Mouse (Mus musculus) kidney, postnatal 0 days (tissue): Measurements from ENCODE around the gene Map1s. TPM values are rescaled to one million over a fixed set of nuclear protein-coding genes. Genes with fewer than 3 reads are reported as not detected.

Experiments used
- ATAC-seq: fragments of 200-750 bp; cut with Nextera tagmentation; replicated peaks from 2 replicates; pipeline ENCODE4 v1.8.0; 2017; ENCODE audit warnings: low read depth, moderate number of reproducible peaks, moderate TSS enrichment, moderate library complexity; ENCODE audit not compliant: low FRiP score
- DNase-seq: peaks from one replicate; pipeline ENCODE4 v3.0.0-alpha.2; 2016; ENCODE audit warnings: low spot score
- H3K27ac ChIP-seq: fragments of 300-500 bp; sonication (generic); 2 replicates; pipeline ENCODE4 v1.5.1; 2014; ENCODE audit warnings: mild to moderate bottlenecking
- H3K27me3 ChIP-seq: fragments of 300-500 bp; sonication (generic); 2 replicates; pipeline ENCODE4 v1.6.1; 2014; ENCODE audit warnings: low read length, mixed read lengths; ENCODE audit not compliant: insufficient read depth
- H3K36me3 ChIP-seq: fragments of 300-500 bp; sonication (generic); 2 replicates; pipeline ENCODE4 v1.6.1; 2014; ENCODE audit warnings: low read length, mixed read lengths; ENCODE audit not compliant: insufficient read depth
- H3K4me1 ChIP-seq: fragments of 300-500 bp; sonication (generic); replicated peaks from 2 replicates; pipeline ENCODE4 v1.6.1; 2014; ENCODE audit warnings: antibody characterized with exemption, low read length, mixed read lengths; ENCODE audit not compliant: insufficient read depth
- H3K4me2 ChIP-seq: fragments of 300-500 bp; sonication (generic); 2 replicates; pipeline ENCODE4 v1.6.1; 2014; ENCODE audit warnings: mild to moderate bottlenecking, low read length, moderate library complexity, mixed read lengths
- H3K4me3 ChIP-seq: fragments of 300-500 bp; sonication (generic); replicated peaks from 2 replicates; pipeline ENCODE4 v1.5.1; 2014; ENCODE audit warnings: low read depth, low read length
- H3K9ac ChIP-seq: fragments of 300-500 bp; sonication (generic); 2 replicates; pipeline ENCODE4 v1.6.1; 2014; ENCODE audit warnings: low read depth, low read length
- H3K9me3 ChIP-seq: fragments of 300-500 bp; sonication (generic); replicated peaks from 2 replicates; pipeline ENCODE4 v1.6.1; 2016; ENCODE audit warnings: low read length, inconsistent platforms, mixed read lengths
- CTCF ChIP-seq: IDR thresholded peaks from 2 replicates; pipeline ENCODE4 v1.5.1; 2016; ENCODE audit warnings: antibody characterized with exemption, low read depth, mild to moderate bottlenecking, moderate library complexity
- WGBS: fragments of 180-500 bp; shearing (Covaris S2); extraction: QIAGEN DNeasy Blood & Tissue Kit; methylation state at CpG from one replicate; pipeline ENCODE4 v1.1.7; 2014; 5-methylcytosine and 5-hydroxymethylcytosine counted together
- polyA plus RNA-seq: library from polyadenylated mRNA; unstranded; fragments of >200 nt; fragmentation: Nextera tagmentation; extraction: Ambion mirVana; gene quantifications from 2 replicates; pipeline ENCODE4 v1.2.1, GENCODE M21; 2015

The Map1s gene
- 32.5 and 34.1 TPM in 2 replicates for polyA plus RNA-seq

DNA sequence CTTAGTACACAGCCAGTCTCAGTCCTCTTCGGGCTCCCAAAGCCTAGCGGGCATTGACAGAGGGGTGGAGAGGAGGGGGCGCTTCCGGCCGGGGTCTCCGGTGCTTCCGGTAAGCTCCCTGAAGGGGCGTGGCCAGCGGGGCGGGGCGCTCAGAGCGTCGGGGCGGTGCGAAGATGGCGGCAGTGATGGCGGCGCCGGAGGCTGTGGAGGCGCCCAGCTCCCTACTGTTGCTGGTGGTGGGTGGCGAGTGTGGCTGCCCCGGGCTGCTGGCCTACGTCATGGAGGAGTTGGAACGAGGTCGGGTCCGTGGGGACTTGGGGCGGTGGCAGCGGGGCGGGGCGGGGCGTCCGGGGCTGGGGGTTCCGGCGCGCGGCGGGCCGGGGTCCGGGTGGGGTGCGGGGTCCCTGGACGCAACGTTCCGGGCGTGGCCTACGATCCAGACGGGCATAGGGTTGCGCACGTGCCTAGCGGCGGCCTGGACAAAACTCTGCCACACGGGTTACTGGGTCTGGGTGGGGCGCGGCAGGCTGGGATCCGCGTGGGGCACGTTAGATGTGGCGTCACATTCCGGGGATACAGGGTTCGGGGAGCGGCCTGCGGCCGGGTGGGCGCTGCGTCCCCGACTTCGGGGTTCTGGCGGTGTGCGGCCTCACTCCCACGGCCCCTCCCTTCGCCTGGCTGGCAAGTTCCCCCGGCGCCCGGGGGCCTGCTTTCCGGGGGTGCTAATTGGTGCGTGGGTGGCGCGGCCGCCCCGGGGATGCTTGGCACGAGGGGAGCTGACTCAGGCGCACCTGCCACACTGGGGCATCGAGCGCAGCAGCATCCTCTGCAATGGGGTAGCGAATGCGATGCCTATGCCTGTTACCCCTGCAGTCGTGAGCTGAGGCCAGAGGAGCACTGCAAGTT, at the start of gene Map1s:
Gene Map1s (plus strand): TSS at position 102 of the 906 bp plus-strand sequence.
- Histone ChIP-seq H3K9me3 (no peaks in the 10 kb centered on the region), H3K9ac (peak within 1 kb of the TSS; percentile 85), H3K4me3 (peak within 1 kb of the TSS; percentile 66), H3K27ac (peak within 1 kb of the TSS; percentile 76), H3K4me1 (peaks cover 6% of the 10 kb centered on the region; the same call in 1 of the 2 replicates), H3K36me3 (peaks cover 4% of the 10 kb centered on the region; the same call in 1 of the 2 replicates), H3K4me2 (peak within 1 kb of the TSS; percentile 96), H3K27me3 (no peaks in the 10 kb centered on the region)
- ATAC-seq: peak; percentile 86
- peak; percentile 93 for DNase-seq
- 1% methylated on average over 71 of the region's 86 CpGs for WGBS
- TF ChIP-seq CTCF: no peak

DNA sequence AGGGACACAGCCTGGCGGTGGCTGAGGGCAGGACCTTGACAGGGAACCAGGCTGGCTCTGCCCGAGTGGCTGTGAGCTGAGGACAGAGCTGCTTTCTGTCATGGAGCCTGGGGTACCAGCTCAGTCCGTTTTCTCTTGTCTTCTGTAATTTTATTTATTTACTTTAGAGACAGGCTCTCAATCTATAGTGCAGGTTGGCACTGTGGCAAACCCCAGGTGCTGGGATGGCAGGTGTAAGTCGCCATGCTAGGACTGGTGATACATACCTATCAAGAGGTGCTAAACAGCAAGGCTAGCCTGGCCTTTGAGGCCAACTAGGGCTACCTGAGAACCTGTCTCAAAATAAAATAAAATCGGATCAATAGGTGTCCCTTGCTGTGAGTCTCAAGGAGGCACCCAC, 49.7 kb upstream of the Map1s start:
- TF ChIP-seq CTCF: no peak
- H3K36me3 ChIP-seq: no peaks in the 10 kb centered on the region
- H3K27ac ChIP-seq: no peak overlapping the region
- H3K4me2 ChIP-seq: peak overlapping the region; percentile 84
- no peaks in the 10 kb centered on the region for H3K27me3 ChIP-seq
- no peak overlapping the region for H3K9ac ChIP-seq
- DNase-seq (no peak), ATAC-seq (no peak)
- H3K4me1 ChIP-seq: peaks cover 11% of the 10 kb centered on the region; the same call in 1 of the 2 replicates
- no peaks in the 10 kb centered on the region for H3K9me3 ChIP-seq
- 69% methylated on average over 5 of the region's 5 CpGs for WGBS
- H3K4me3 ChIP-seq: no peak overlapping the region

DNA sequence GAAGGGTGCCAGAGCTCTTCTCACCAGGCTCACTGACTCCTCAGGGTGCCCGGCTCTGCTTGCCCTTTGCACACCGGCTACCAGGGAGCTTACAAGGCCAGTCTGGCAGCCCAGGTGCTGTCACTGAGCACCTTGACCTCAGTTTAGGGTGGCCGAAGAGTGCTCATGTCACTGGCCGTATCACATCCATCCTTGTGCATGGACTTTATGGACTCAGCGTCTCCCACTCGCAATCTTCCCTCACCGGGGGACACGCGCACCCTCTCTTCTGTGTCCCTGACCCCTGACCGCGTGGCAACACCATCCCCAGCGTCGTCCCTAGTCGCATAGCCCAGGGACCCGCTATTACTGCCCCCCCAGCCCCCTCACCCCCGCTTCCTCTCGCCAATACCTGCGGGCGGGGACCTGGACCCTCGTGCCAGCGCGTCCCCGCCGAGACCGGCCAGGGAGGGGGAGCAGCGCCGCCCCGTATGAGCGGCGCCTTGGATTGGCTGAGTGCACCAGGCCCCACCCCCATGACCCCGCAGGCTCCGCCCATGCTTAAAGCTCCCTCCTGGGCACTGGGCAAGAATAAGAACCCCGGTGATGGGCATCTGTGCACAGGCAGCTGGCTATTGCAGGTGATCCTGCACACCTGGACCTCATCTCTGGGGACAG, 49.1 kb upstream of the Map1s start:
- Histone ChIP-seq H3K36me3 (no peaks in the 10 kb centered on the region), H3K4me2 (peak overlapping the region; percentile 84), H3K9ac (peak overlapping the region; percentile 49; the same call in 1 of the 2 replicates), H3K27me3 (peaks cover 4% of the 10 kb centered on the region; the same call in 1 of the 2 replicates), H3K4me3 (peak overlapping the region; percentile 43), H3K27ac (no peak overlapping the region), H3K9me3 (no peaks in the 10 kb centered on the region), H3K4me1 (peaks cover 11% of the 10 kb centered on the region; the same call in 1 of the 2 replicates)
- DNase-seq (peak; percentile 66), ATAC-seq (peak; percentile 50; the same call in 1 of the 2 replicates)
- 5% methylated on average over 31 of the region's 33 CpGs for WGBS
- no peak for TF ChIP-seq CTCF

DNA sequence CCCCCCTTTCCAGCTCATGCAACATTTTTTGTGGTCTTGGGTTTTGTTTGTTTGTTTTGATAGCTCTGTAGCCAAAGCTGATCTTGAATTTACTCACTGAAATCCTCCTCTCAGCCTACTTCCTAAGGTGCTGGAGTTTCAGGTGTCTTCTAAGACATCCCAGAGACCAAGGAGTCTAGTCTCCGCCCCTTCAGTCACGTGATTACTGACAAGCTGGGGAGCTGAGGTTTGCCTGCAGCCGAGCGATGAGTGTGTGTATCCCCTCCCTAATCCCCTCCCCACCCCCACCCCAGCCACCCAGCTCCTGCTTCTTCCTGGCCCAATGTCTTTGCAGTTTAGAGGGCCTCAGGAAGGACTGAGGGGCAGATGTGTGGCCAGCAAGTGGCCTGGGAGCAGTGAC, 48.2 kb upstream of the Map1s start:
- no peaks in the 10 kb centered on the region for H3K9me3 ChIP-seq
- ATAC-seq (no peak), DNase-seq (no peak)
- peaks cover 11% of the 10 kb centered on the region for H3K27me3 ChIP-seq
- no peak overlapping the region for H3K4me2 ChIP-seq
- peaks cover 12% of the 10 kb centered on the region; the same call in 1 of the 2 replicates for H3K4me1 ChIP-seq
- WGBS: 16% methylated on average over 4 of the region's 4 CpGs
- no peak overlapping the region for H3K9ac ChIP-seq
- no peak overlapping the region for H3K27ac ChIP-seq
- no peak for TF ChIP-seq CTCF
- no peak overlapping the region for H3K4me3 ChIP-seq
- no peaks in the 10 kb centered on the region for H3K36me3 ChIP-seq

DNA sequence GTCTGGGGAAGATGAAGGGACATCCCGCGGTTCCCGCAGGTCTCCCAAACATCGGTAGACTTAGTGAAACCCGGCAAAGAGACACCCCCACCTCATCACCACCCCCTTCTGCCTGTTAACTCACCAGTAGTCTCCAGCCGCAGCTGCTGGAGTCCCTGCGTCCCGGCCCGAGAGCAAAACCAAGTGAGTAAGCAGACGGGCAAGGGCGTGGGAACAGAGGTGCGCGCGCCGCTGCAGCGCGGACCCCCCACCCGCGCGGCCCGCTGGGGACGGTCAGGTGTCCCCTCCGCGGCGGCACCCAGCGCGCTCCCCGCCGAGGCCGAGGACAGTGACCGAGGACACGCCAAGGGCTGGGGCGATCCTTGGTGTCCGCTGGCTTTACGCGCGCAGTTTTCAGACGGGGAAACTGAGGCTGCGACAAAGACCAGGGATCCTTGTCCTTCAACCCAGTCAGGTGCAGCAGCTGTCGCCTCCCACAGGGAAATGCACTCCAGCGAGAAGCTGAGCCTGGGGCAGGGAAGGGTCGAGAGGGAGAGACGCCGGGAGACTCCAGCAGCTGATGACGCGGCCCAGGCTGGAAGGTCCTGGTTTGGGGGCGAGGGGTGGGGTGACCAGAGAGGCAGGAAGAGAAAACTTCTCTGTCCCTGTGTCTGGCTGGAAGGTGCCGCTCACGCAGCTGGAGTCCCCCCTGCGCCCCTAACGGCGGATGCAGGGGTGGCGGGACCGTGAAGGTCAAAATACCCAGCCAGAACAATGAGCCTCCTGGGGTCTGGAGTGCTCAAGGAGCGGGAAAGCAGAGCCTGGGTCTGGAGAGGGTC, 42.7 kb upstream of the Map1s start, which contains the start of gene Kcnn1:
Gene Kcnn1 (minus strand): TSS at position 435 of the 818 bp plus-strand sequence.
- no peaks in the 10 kb centered on the region for H3K9me3 ChIP-seq
- peaks cover 19% of the 10 kb centered on the region for H3K27me3 ChIP-seq
- ATAC-seq: no peak
- peak within 1 kb of the TSS; percentile 65 for H3K9ac ChIP-seq
- H3K4me1 ChIP-seq: peaks cover 32% of the 10 kb centered on the region
- DNase-seq: no peak
- H3K4me3 ChIP-seq: peak within 1 kb of the TSS; percentile 50
- under 1% methylated on average over 55 of the region's 55 CpGs for WGBS
- H3K36me3 ChIP-seq: no peaks in the 10 kb centered on the region
- H3K4me2 ChIP-seq: peak within 1 kb of the TSS; percentile 88
- H3K27ac ChIP-seq: peak within 1 kb of the TSS; percentile 42
- TF ChIP-seq CTCF: peak; percentile 35; the same call in 1 of the 2 replicates
